Mouse (Mus musculus): ENCODE results near the gene Vmn1r85. TPM values are rescaled to one million over a fixed set of nuclear protein-coding genes. Genes with fewer than 3 reads are reported as not detected.

Vmn1r85 gene
- polyA plus RNA-seq, 1 experiment from 2014 or later, result not detected

GRCm38 (mm10) chr7:13035211-13035855 lies 59.6 kb downstream of the Vmn1r85 start:
- DNase-seq (ENCODE audit: low spot score) (no peak), ATAC-seq (replicated peaks; ENCODE audit: low FRiP score) (0 out of 2 replicates have a peak, but pooled peaks have one; percentile 0)
- peak overlapping the region; percentile 49 for H3K4me3 ChIP-seq (ENCODE audit: low read depth, low read length)
- peak overlapping the region; percentile 85 for H3K27ac ChIP-seq (ENCODE audit: low read depth, low read length)
- no peaks in the 10 kb centered on the region for H3K27me3 ChIP-seq (ENCODE audit: control insufficient read depth, insufficient read depth, low read length)
- 87% methylated on average over 17 of the region's 17 CpGs for WGBS
- H3K4me2 ChIP-seq (ENCODE audit: low read depth, low read length, severe bottlenecking), result peak overlapping the region; percentile 85; the same call in 1 of the 2 replicates
- H3K9me3 ChIP-seq (ENCODE audit: control insufficient read depth, low read length), result no peaks in the 10 kb centered on the region
- peaks cover 19% of the 10 kb centered on the region for H3K36me3 ChIP-seq (ENCODE audit: control insufficient read depth, insufficient read depth, low read length)
- H3K4me1 ChIP-seq (replicated peaks; ENCODE audit: control insufficient read depth, insufficient read depth, low read length), result peaks cover 18% of the 10 kb centered on the region; the same call in 1 of the 2 replicates
- peak overlapping the region; percentile 74; the same call in 1 of the 2 replicates for H3K9ac ChIP-seq (ENCODE audit: low read length)

GRCm38 (mm10) chr7:13034148-13034977 lies 60.6 kb downstream of the Vmn1r85 start, which contains the start of gene Chmp2a:
Gene Chmp2a, minus strand, starts transcription at chr7:13034807.
- under 1% methylated on average over 45 of the region's 45 CpGs for WGBS
- peak; percentile 84 for ATAC-seq (replicated peaks; ENCODE audit: low FRiP score)

GRCm38 (mm10) chr7:13033451-13034147 lies 61.4 kb downstream of the Vmn1r85 start:
- peaks cover 14% of the 10 kb centered on the region; the same call in 1 of the 2 replicates for H3K4me1 ChIP-seq (replicated peaks; ENCODE audit: control insufficient read depth, insufficient read depth, low read length)
- no peak for DNase-seq (ENCODE audit: low spot score)

More at GRCm38 (mm10) chr7:13034148-13034977, 60.6 kb downstream of the Vmn1r85 start, which contains the start of gene Chmp2a:
- peak within 1 kb of the TSS; percentile 85 for H3K4me2 ChIP-seq (ENCODE audit: low read depth, low read length, severe bottlenecking)
- H3K4me1 ChIP-seq (replicated peaks; ENCODE audit: control insufficient read depth, insufficient read depth, low read length), result peaks cover 18% of the 10 kb centered on the region; the same call in 1 of the 2 replicates
- H3K4me3 ChIP-seq (ENCODE audit: low read depth, low read length), result peak within 1 kb of the TSS; percentile 49
- peak within 1 kb of the TSS; percentile 85 for H3K27ac ChIP-seq (ENCODE audit: low read depth, low read length)
- DNase-seq (ENCODE audit: low spot score), result peak; percentile 99
- no peaks in the 10 kb centered on the region for H3K27me3 ChIP-seq (ENCODE audit: control insufficient read depth, insufficient read depth, low read length)
- H3K36me3 ChIP-seq (ENCODE audit: control insufficient read depth, insufficient read depth, low read length), result peaks cover 29% of the 10 kb centered on the region
- peak within 1 kb of the TSS; percentile 74 for H3K9ac ChIP-seq (ENCODE audit: low read length)
- H3K9me3 ChIP-seq (ENCODE audit: control insufficient read depth, low read length), result no peaks in the 10 kb centered on the region

More at GRCm38 (mm10) chr7:13033451-13034147, 61.4 kb downstream of the Vmn1r85 start:
- 50% methylated on average over 13 of the region's 13 CpGs for WGBS
- H3K36me3 ChIP-seq (ENCODE audit: control insufficient read depth, insufficient read depth, low read length), result peaks cover 37% of the 10 kb centered on the region
- H3K9ac ChIP-seq (ENCODE audit: low read length), result peak overlapping the region; percentile 74
- ATAC-seq (replicated peaks; ENCODE audit: low FRiP score), result no peak
- H3K4me2 ChIP-seq (ENCODE audit: low read depth, low read length, severe bottlenecking), result peak overlapping the region; percentile 85
- H3K27ac ChIP-seq (ENCODE audit: low read depth, low read length), result peak overlapping the region; percentile 85; the same call in 1 of the 2 replicates
- no peaks in the 10 kb centered on the region for H3K27me3 ChIP-seq (ENCODE audit: control insufficient read depth, insufficient read depth, low read length)
- H3K4me3 ChIP-seq (ENCODE audit: low read depth, low read length), result peak overlapping the region; percentile 49
- H3K9me3 ChIP-seq (ENCODE audit: control insufficient read depth, low read length), result no peaks in the 10 kb centered on the region

Other genes starting within 250 kb of the Vmn1r85 start
- 5.3 and 6.2 TPM in 2 replicates for gene Zfp128, start 214.0 kb downstream of the Vmn1r85 start, polyA plus RNA-seq (2014; fragmentation: Nextera tagmentation; extraction: Ambion mirVana)
- gene Zscan22, start 197.4 kb downstream of the Vmn1r85 start, polyA plus RNA-seq (2014; fragmentation: Nextera tagmentation; extraction: Ambion mirVana), result 20.2 and 23.4 TPM in 2 replicates
- 800 and 844 TPM in 2 replicates for gene Rps5, start 172.9 kb downstream of the Vmn1r85 start, polyA plus RNA-seq (2014; fragmentation: Nextera tagmentation; extraction: Ambion mirVana)
- gene Rnf225, start 167.8 kb downstream of the Vmn1r85 start, polyA plus RNA-seq (2014; fragmentation: Nextera tagmentation; extraction: Ambion mirVana), result 1.3 and 1.6 TPM in 2 replicates
- 10.8 and 11.2 TPM in 2 replicates for gene Zfp324, start 129.3 kb downstream of the Vmn1r85 start, polyA plus RNA-seq (2014; fragmentation: Nextera tagmentation; extraction: Ambion mirVana)
- 12.8 and 14.6 TPM in 2 replicates for gene Zfp446, start 117.3 kb downstream of the Vmn1r85 start, polyA plus RNA-seq (2014; fragmentation: Nextera tagmentation; extraction: Ambion mirVana)
- gene Slc27a5, start 97.0 kb downstream of the Vmn1r85 start, polyA plus RNA-seq (2014; fragmentation: Nextera tagmentation; extraction: Ambion mirVana), result 0.13 TPM in 1 of 2 replicates, not detected in the other
- gene Trim28, start 96.1 kb downstream of the Vmn1r85 start, polyA plus RNA-seq (2014; fragmentation: Nextera tagmentation; extraction: Ambion mirVana), result 507 and 586 TPM in 2 replicates
- gene Zbtb45, start 85.1 kb downstream of the Vmn1r85 start, polyA plus RNA-seq (2014; fragmentation: Nextera tagmentation; extraction: Ambion mirVana), result 31.9 and 37.3 TPM in 2 replicates
- gene Chmp2a, start 60.4 kb downstream of the Vmn1r85 start, polyA plus RNA-seq (2014; fragmentation: Nextera tagmentation; extraction: Ambion mirVana), result 114 and 127 TPM in 2 replicates
- 165 and 183 TPM in 2 replicates for gene Ube2m, start 56.9 kb downstream of the Vmn1r85 start, polyA plus RNA-seq (2014; fragmentation: Nextera tagmentation; extraction: Ambion mirVana)
- 3.8 and 4.0 TPM in 2 replicates for gene Mzf1, start 40.4 kb downstream of the Vmn1r85 start, polyA plus RNA-seq (2014; fragmentation: Nextera tagmentation; extraction: Ambion mirVana)
- not detected in 2 replicates for gene Vmn1r86, start 24.7 kb upstream of the Vmn1r85 start, polyA plus RNA-seq (2014; fragmentation: Nextera tagmentation; extraction: Ambion mirVana)
- not detected in 2 replicates for gene Vmn1r87, start 45.0 kb upstream of the Vmn1r85 start, polyA plus RNA-seq (2014; fragmentation: Nextera tagmentation; extraction: Ambion mirVana)
- 0.03 TPM in 1 of 2 replicates, not detected in the other for gene Vmn1r88, start 64.4 kb upstream of the Vmn1r85 start, polyA plus RNA-seq (2014; fragmentation: Nextera tagmentation; extraction: Ambion mirVana)
- gene Vmn1r89, start 117.8 kb upstream of the Vmn1r85 start, polyA plus RNA-seq (2014; fragmentation: Nextera tagmentation; extraction: Ambion mirVana), result not detected in 2 replicates
- 159 and 172 TPM in 2 replicates for gene Lig1, start 182.1 kb upstream of the Vmn1r85 start, polyA plus RNA-seq (2014; fragmentation: Nextera tagmentation; extraction: Ambion mirVana)
- 7.4 and 11.5 TPM in 2 replicates for gene Zswim9, start 183.5 kb upstream of the Vmn1r85 start, polyA plus RNA-seq (2014; fragmentation: Nextera tagmentation; extraction: Ambion mirVana)
- gene Pla2g4c, start 229.5 kb upstream of the Vmn1r85 start, polyA plus RNA-seq (2014; fragmentation: Nextera tagmentation; extraction: Ambion mirVana), result 1.9 and 3.1 TPM in 2 replicates

Measured in forebrain, embryonic 11.5 days (tissue).